Mouse (Mus musculus): ENCODE data around the gene Kcnk7.

GRCm38 (mm10) chr19:5664669-5665257, 39.4 kb upstream of the Kcnk7 start:
- TF ChIP-seq POLR2A (IDR thresholded peaks at IDR 0.05; ENCODE audit: borderline replicate concordance, control insufficient read depth, low read depth, low read length) (no peak), CTCF (IDR thresholded peaks at IDR 0.05; ENCODE audit: control insufficient read depth, insufficient read depth, low read length) (no peak)

Data from bone marrow, adult 2 months (tissue).